Mouse (Mus musculus) mesoderm, embryonic 11.5 days (tissue): ENCODE results near the gene Sox8.

ENCODE experiments used
- DNase-seq: peaks from one replicate; pipeline ENCODE4 v3.0.0-alpha.2; 2012; ENCODE audit warnings: low read depth, low spot score

Gene Sox8

DNA sequence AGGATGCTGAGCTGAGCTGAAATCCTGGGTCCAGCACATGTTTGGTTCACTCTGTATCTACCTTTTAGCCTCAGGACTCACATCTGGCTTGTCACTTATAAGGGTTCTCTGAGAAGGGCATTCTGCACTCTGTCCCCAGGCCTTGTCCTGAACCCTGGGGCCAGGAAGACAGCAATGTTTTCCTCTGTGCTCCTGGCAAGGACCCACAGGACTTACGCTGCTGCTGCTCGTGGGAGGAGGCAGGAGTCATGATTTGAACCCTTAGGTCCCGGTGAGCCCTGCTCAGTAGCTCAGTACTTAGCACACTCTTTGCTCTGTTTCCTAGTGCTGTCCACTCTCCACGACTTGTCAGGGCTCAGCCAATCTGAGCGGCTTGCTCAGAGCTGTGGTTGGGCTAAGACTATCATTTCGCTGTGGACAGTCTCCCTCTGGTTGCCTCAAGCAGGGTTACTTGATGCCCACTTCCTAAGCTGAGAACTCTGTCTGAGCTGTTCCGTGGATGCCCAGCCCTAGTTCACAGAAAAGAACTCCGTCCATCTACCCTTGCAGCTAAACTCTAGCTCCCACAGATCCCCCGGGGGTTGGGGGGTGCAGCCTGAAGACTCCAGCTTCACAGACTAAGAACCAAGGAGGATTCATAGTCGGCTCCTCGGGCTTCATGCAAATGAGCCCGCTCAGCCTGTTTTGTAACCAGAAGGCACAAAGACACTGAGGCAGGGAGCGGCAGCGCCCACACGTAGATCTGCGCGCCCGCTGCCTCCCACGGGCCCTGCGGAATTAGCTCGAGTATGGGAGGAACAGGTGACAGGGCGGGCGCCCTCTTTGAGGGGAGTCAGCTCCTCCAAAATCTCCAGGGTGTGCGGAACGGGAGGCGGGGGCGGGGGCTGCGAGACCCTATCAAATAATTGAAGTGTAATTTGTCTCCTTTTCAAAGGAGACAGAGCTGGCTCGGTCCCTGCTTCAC lies 14.5 kb downstream of the Sox8 start:
- DNase-seq, result no peak

- no peak for DNase-seq
Observed at GRCm38 (mm10) chr17:25555159-25555558, 15.3 kb downstream of the Sox8 start.

DNA sequence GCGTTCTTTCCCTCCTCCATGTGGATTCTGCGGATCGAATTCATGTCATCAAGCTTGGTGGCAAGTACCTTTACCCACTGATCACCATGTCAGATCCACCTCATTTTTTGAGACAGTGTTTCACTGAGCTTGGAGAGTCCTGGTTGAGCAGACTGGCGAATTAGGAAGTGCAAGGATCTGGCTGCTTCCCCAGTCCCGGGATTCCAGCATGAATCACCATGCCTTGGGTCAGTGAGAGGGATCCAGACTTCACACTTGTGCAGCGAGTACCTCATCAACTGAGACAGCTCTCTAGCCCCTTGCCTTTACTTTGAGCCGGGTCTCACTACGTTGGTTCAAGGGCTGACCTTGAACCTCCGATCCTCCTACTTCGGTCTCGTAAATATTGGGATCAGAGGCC lies 19.2 kb downstream of the Sox8 start:
- DNase-seq, result no peak

GRCm38 (mm10) chr17:25550020-25550419 lies 20.5 kb downstream of the Sox8 start:
- DNase-seq, result no peak

GRCm38 (mm10) chr17:25547026-25547425 lies 23.5 kb downstream of the Sox8 start:
- DNase-seq, result no peak

DNA sequence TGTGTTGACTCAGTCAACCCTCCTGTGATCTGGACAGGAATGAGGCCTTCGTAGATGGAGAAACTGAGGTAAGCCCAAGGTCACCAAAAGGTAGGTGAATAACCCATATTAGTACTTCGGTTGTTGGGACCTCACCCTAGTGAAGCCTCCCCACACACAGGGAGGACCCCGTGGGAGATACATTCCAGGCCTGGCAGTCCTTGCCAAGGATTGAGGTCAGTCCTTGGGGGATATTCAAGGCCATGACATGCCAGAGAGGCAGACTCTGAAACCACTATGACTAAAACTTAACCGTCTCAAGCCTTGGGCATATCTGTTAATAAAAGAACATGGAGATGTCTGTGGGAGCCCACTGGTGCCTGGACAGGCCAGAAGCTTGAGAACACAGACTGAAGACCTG lies 28.7 kb downstream of the Sox8 start:
- no peak for DNase-seq

DNA sequence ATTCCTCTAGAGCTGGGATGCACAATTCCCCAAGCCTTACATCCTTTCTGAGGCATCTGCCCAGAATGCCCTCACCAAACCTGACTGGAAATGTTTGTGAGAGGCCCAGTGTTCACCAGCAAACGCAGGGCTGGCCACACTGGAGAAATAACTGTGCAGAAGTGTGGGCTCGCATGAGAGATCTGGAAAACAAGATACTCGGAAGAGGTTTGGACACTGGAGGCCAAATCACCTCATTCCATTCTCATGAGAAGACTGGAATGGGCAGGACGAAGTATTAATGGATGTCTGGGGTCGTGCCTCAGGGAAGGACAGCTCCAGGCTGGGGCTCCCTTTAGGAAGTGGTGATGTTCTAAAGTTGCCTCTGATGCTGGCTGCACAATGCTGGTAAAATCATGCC lies 29.8 kb downstream of the Sox8 start:
- DNase-seq, result no peak

DNA sequence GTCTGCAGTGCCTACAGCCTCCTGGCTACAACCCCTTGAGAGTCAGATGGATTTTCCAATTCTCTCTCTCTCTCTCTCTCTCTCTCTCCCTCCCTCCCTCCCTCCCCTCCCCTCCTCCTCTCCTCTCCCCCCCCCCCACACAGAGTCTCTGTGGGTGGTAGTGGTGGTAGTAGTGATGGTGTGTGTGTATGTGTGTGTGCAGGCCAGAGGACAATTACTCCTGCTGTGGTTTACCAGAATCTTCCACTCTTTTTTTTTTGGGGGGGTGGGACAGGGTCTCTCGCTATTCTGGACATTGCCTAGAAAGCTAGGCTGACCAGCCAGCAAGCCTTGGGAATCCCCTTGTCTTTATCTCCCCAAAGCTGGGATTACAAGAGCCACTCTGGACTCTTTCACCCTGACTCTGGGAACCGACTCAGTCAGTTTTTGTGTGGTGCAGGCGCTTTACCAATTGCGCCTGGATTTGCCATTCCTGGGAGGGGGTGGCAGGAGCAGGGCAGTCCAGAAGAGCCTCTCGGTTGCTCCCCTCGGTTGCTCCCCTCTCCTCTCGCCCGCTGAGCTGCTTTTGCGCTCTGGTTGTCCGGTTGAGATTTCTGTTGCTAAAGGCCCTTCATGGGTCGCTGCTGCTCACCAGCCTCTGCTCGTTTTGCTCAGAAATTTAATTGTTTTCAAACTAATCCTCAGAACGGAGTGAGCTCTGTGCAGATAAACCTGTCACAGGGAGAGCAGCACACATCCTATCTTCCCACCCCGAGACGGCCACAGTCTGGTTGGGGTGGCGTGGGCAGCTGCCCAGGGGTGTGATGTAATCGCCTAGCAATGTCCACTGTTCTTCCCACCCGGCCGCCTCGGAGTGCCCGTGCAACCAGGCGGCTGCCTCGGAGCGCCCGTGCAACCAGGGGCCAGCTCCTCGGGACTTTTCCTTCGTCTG lies 31.3 kb downstream of the Sox8 start:
- peak; percentile 42 for DNase-seq

DNA sequence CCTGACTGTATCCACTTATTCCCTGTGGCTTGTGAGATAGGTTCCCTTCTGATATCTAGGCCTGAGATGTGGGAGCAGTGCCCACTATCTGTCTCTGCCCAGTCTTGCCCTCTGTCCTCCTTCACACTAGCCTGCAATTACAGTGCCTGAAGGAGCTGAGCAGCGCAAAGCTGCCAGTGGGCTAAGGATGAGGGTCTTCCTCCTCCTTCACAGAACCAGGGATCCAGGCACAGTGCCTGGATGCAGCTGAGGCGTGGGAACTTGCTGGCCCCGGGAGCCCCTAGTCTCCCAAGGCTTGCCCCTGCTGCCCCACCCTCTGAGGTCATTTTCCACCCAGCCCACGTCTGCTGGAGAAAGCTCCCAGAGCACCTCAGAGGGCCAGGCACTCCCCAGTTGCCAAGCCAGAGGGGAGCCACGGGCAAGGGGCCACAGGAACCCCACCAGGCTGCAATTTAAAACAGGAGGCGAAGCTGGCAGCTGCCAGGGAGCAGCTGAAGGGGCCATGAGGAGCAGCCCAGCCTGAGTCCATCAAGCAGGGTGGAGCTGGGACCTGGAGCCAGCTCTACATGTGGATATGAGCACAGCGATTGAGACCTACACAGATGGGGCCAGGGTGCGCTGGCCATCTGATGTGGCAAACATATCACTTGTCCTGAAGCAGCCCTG lies 40.0 kb downstream of the Sox8 start:
- no peak for DNase-seq

DNA sequence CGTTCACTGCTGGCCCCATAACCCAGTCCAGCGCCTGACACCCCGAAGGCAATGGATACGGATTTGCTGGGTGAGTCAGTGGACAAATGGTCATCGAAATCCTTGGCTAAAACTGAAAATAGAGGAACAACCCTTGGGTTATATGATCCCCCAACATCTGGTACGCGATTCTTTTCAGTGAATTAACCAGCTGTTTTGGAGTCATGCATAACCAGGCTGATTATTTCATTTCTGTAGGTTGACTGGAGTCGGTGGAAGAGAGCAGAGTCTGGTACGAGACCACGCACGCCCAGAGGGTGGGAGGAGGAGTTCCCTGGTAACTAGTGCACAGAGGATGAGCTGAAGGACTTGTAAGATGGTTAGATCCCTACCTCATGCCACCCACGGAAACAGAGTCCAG lies 48.4 kb downstream of the Sox8 start:
- no peak for DNase-seq

DNA sequence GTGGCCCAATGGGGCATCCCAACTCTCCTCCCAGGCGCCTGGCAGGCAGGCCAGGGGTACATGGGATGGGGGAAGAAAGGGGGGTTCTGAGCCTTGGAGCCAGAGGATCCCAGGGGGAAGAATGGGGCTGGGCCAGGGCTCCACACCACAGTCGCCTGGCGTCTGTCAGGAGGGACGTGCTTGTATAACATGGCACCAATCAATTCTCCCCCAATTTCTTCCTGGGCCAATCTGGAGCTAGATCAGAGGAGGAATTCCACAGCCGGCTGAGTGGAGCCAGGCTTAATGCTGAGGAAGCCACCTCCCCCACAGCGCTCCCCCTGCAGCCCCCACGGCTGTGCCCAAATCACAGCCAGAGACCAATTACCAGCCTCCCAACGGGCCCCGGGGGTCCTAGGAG lies 50.0 kb downstream of the Sox8 start:
- no peak for DNase-seq

GRCm38 (mm10) chr17:25519511-25519910 lies 51.0 kb downstream of the Sox8 start:
- no peak for DNase-seq

GRCm38 (mm10) chr17:25518144-25518543 lies 52.3 kb downstream of the Sox8 start:
- DNase-seq, result no peak

- DNase-seq, result no peak
Observed at GRCm38 (mm10) chr17:25516315-25516714, 54.2 kb downstream of the Sox8 start.
